Mouse (Mus musculus): ENCODE results near the gene Slc10a2. TPM values are rescaled to one million over a fixed set of nuclear protein-coding genes. Genes with fewer than 3 reads are reported as not detected.
"Not testable (repeated sequence)": the region's sequence is repeated elsewhere in the genome, so short reads cannot be mapped to it uniquely, and the experiment has no call there.

Slc10a2 gene
- not detected in 2 replicates for polyA plus RNA-seq (2016; fragmentation: Nextera tagmentation; extraction: Ambion mirVana)

- Histone ChIP-seq H3K4me2 (replicated peaks) (no peak within 1 kb of the TSS), H3K9me3 (no peaks in the 10 kb centered on the region), H3K27me3 (no peaks in the 10 kb centered on the region), H3K4me3 (no peak within 1 kb of the TSS), H3K27ac (replicated peaks) (no peak within 1 kb of the TSS), H3K4me1 (no peaks in the 10 kb centered on the region), H3K36me3 (no peaks in the 10 kb centered on the region), H3K9ac (replicated peaks) (no peak within 1 kb of the TSS)
- 71% methylated on average over 5 of the region's 5 CpGs for whole genome bisulfite sequencing
- ATAC-seq (ENCODE audit: low FRiP score, low read depth): no peak
Measured at GRCm38 (mm10) chr8:5105186-5105585, at the start of gene Slc10a2. Gene Slc10a2 (minus strand): TSS chr8:5105351.

DNA sequence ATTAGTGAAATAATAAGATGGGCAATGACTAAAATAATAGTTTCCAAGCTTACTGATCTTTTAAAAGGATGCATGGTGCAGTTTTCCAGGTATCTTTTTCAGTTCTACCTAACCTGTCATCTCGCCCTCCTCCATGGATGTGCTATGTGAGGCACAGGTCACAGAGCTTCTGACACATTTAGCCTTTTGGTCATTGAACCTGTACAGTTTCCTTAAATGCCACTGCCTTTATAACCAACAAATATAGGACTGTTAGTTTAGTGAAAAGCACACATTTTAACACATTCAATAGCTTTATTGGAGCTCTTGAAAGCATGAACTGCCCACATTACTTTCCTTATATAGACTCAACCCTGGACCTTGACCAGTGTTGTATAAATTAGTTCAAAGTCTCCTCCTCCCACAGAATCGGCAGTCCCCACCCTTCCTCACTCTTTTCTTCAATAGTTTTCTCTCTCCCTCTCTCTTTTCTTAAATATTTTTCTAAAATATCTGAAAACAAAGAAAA, 24.2 kb upstream of the Slc10a2 start:
- Histone ChIP-seq H3K36me3 (no peaks in the 10 kb centered on the region), H3K4me1 (no peaks in the 10 kb centered on the region), H3K4me2 (replicated peaks) (no peak overlapping the region), H3K27me3 (no peaks in the 10 kb centered on the region), H3K27ac (replicated peaks) (no peak overlapping the region), H3K9ac (replicated peaks) (no peak overlapping the region), H3K4me3 (no peak overlapping the region), H3K9me3 (no peaks in the 10 kb centered on the region)
- no peak for ATAC-seq (ENCODE audit: low FRiP score, low read depth)
- 79% methylated on average over 2 of the region's 2 CpGs for WGBS

DNA sequence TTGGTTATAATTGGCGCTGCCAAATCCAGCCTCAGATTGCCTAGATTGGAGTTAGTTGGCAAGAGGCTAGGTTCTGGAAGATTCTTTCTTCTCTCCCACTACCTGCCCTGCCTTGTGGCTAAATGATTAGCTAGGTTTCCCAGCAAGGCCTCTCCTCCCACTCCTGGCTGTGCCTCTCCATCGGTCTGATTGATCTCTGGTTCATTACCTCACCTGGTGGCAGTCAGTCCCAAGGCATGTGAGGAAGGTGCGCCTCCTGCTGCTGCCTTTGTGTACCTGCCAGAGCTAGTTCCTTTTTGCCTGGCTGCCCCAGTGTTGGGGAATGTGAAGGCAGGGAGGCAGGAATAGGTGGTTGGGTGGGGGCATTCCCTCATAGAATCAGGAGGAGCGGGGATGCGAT, 1.7 kb upstream of the Slc10a2 start:
- no peak for ATAC-seq (ENCODE audit: low FRiP score, low read depth)
- Histone ChIP-seq H3K36me3 (no peaks in the 10 kb centered on the region), H3K27ac (replicated peaks) (no peak overlapping the region), H3K4me2 (replicated peaks) (no peak overlapping the region), H3K9me3 (no peaks in the 10 kb centered on the region), H3K4me1 (no peaks in the 10 kb centered on the region), H3K9ac (replicated peaks) (no peak overlapping the region), H3K4me3 (no peak overlapping the region), H3K27me3 (no peaks in the 10 kb centered on the region)
- WGBS: 75% methylated on average over 5 of the region's 5 CpGs

DNA sequence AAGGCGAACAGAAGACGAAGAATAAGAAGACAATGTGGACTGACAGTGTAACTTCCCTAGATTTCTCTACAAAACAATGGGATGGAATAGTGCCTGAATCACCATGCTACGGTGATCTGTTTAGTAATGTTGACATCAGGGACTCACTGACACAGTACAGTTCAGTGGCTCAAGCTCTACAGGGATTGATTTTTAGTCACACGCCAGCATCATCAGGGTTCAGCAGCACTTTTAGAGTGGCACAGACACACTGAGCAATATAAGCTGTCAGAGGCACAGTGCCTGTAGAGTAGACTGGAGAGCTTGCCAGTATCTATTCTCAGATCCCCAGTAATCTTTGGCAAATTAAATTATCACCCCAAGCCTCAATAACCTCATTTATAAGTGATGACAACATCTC, 9.8 kb downstream of the Slc10a2 start:
- ATAC-seq (ENCODE audit: low FRiP score, low read depth): no peak
- Histone ChIP-seq H3K9me3 (no peaks in the 10 kb centered on the region), H3K27me3 (no peaks in the 10 kb centered on the region), H3K36me3 (no peaks in the 10 kb centered on the region), H3K4me2 (replicated peaks) (no peak overlapping the region), H3K9ac (replicated peaks) (no peak overlapping the region), H3K4me1 (no peaks in the 10 kb centered on the region), H3K27ac (replicated peaks) (no peak overlapping the region), H3K4me3 (no peak overlapping the region)
- 86% methylated on average over 4 of the region's 4 CpGs for WGBS

DNA sequence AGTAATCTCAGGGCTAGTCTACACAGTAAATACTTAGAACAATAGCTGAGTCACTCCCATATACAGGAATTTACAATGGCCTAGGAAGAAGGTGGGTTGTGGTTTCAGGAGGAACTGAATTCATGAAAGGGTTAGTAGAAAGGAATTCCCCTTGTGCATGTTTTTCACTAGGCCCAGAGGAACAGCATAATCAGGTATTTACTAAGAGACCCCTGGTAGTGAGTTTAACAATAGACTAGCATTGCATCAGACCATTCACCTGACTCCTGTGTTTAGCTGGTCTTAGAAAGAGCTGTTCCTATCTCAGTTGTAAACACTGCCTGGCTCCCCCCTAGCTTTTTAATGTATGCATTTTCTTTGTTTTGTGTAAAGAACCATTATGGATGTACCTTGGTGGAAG, 11.2 kb downstream of the Slc10a2 start:
- H3K36me3 ChIP-seq; H3K27ac ChIP-seq (replicated peaks); H3K27me3 ChIP-seq; H3K9me3 ChIP-seq; ATAC-seq (ENCODE audit: low FRiP score, low read depth); H3K4me1 ChIP-seq; H3K4me2 ChIP-seq (replicated peaks); H3K4me3 ChIP-seq; H3K9ac ChIP-seq (replicated peaks): not testable (repeated sequence)

DNA sequence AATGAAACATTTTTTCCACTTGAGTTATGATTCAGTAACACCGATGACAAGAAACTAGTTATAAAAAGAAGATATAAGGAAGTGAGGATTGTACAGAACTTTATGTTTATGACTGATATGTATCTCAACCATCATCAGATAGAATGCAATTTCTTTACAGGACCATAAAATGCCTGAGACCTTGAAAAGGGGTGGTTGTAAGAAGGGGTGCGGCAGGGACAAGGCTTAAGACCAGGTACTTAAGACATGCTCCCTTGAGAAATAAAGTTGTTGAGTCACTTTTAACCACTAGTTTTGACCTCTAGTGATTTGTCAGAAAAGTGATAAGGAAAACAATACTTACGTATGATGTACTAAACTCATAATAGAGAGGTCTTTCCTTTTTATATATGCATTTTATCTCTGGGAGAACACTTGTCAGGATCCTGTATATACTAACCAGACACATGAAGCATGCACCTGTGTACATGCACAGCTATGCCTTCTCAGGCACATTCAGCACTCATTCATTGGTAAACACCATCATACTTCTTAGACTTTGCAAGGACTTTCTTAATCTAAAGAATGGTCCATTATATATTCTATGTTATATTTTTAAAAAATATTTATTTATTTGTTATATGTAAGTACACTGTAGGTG, 31.4 kb downstream of the Slc10a2 start:
- H3K4me3 ChIP-seq: no peak overlapping the region
- H3K4me2 ChIP-seq (replicated peaks): no peak overlapping the region
- H3K9me3 ChIP-seq: 0 out of 2 replicates have a peak, but pooled peaks cover 3% of the 10 kb centered on the region
- no peak overlapping the region for H3K9ac ChIP-seq (replicated peaks)
- no peaks in the 10 kb centered on the region for H3K4me1 ChIP-seq
- no peak overlapping the region for H3K27ac ChIP-seq (replicated peaks)
- no peaks in the 10 kb centered on the region for H3K36me3 ChIP-seq
- WGBS: 92% methylated on average over 3 of the region's 3 CpGs
- H3K27me3 ChIP-seq: no peaks in the 10 kb centered on the region
- ATAC-seq (ENCODE audit: low FRiP score, low read depth): no peak

DNA sequence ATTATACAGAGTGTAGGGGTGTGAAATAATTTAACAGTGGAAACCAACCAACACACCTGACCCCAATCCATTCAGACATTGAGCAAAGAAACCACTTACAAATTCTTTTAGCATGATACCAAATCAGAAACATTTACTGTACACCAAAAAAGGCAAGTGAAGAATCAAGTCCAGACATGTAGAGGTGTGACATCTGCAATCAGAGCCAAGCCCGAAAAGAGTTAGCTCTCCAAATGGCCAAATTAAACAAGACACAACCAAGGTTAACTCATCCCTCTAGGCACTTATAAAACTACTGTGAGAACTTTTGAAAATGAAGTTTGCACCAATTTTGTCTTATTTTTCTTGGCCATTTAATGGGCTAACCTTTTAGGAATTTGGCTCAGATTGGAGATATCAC, 46.3 kb downstream of the Slc10a2 start:
- no peaks in the 10 kb centered on the region for H3K9me3 ChIP-seq
- no peaks in the 10 kb centered on the region for H3K27me3 ChIP-seq
- H3K9ac ChIP-seq (replicated peaks): no peak overlapping the region
- H3K36me3 ChIP-seq: no peaks in the 10 kb centered on the region
- H3K4me2 ChIP-seq (replicated peaks): no peak overlapping the region
- H3K27ac ChIP-seq (replicated peaks): no peak overlapping the region
- no peak for ATAC-seq (ENCODE audit: low FRiP score, low read depth)
- no peak overlapping the region for H3K4me3 ChIP-seq
- no peaks in the 10 kb centered on the region for H3K4me1 ChIP-seq
- 75% methylated on average over 1 of the region's 1 CpGs for WGBS

DNA sequence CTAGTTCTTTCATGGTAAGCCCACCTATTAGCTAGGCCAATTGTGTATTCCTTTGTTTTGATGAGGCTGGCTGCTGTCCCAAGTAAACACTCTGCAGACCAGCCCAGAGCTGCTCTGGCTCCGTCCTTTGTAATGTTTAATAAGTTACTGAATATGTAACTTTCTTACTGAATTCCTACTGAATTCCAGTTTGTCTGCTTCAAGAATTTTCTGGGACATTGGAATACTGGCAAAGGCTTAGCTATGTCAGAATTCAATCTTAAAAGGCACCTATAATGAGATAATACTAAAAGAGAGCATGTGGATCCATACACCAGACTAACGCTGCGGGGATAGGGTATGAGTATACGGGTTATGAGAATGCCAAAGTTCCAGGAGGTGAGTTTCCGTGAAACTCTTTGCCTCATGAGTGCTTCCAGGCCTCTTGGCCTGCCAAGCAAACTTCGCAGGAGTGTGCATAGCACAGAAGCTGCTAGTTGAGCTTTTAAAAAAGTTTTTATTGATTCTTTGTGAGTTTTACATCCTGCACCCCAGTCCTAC, 60.7 kb downstream of the Slc10a2 start:
- 89% methylated on average over 6 of the region's 6 CpGs for WGBS
- H3K4me3 ChIP-seq; H3K9ac ChIP-seq (replicated peaks); H3K36me3 ChIP-seq; H3K27ac ChIP-seq (replicated peaks); H3K4me1 ChIP-seq; H3K4me2 ChIP-seq (replicated peaks); ATAC-seq (ENCODE audit: low FRiP score, low read depth); H3K9me3 ChIP-seq; H3K27me3 ChIP-seq: not testable (repeated sequence)

DNA sequence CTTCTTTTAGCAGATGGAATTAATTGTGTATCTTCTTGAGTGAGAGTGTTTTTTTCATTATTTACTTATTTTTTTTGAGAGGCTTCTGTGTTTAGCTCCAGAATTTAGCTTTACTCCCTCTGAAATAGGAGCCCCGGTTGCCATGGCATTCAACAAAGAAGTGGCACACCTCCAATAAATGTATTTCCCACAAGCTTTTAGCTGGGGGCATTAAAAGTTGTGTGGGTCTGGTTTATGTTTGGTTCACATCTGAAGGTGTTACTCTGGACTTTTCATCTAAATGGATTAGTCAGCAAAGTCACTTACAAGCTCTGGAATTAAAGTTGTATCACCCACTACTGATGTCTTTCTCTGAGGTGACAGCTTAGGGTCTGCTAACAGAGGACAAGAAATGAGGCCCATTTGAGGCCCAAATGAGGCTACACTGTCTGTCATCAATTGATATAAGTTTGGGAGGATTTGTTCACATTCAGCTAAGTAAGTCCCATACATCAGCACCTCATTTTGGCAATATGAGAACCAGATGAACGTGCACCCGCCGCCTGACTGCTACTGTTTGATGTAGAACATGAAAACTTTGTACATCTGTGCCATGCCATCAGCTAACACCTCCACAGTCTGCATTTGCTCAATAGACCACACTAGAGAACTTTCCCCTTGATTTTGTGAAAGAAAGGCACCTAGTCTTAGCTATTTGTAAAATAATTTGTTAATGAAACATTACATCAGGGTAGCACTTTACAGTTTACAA, 66.2 kb downstream of the Slc10a2 start:
- 95% methylated on average over 4 of the region's 4 CpGs for WGBS
- ATAC-seq (ENCODE audit: low FRiP score, low read depth): no peak
- no peak overlapping the region for H3K9ac ChIP-seq (replicated peaks)
- H3K36me3 ChIP-seq: no peaks in the 10 kb centered on the region
- no peak overlapping the region for H3K4me2 ChIP-seq (replicated peaks)
- no peaks in the 10 kb centered on the region for H3K4me1 ChIP-seq
- no peak overlapping the region for H3K27ac ChIP-seq (replicated peaks)
- no peak overlapping the region for H3K4me3 ChIP-seq
- no peaks in the 10 kb centered on the region for H3K9me3 ChIP-seq
- H3K27me3 ChIP-seq: no peaks in the 10 kb centered on the region

Data from midbrain, embryonic 12.5 days (tissue).